Mouse (Mus musculus) liver, embryonic 12.5 days (tissue): ENCODE measurements around the gene Carns1. TPM values are rescaled to one million over a fixed set of nuclear protein-coding genes. Genes with fewer than 3 reads are reported as not detected.
A peak's percentile ranks its signal among the peaks of the same experiment; 100 is the strongest.

Experiments
- ATAC-seq: fragments of 200-750 bp; cut with Nextera tagmentation; 2 replicates; pipeline ENCODE4 v1.8.0; 2017; ENCODE audit warnings: moderate number of reproducible peaks, mild to moderate bottlenecking, moderate library complexity
- H3K27ac ChIP-seq: fragments of 300-500 bp; sonication (generic); 2 replicates; pipeline ENCODE4 v1.5.1; 2016; ENCODE audit warnings: mild to moderate bottlenecking
- H3K27me3 ChIP-seq: fragments of 300-500 bp; sonication (generic); replicated peaks from 2 replicates; pipeline ENCODE4 v1.6.1; 2016; ENCODE audit warnings: mild to moderate bottlenecking, moderate library complexity
- H3K36me3 ChIP-seq: fragments of 300-500 bp; sonication (generic); 2 replicates; pipeline ENCODE4 v1.6.1; 2016; ENCODE audit warnings: mild to moderate bottlenecking, moderate library complexity
- H3K4me1 ChIP-seq: fragments of 300-500 bp; sonication (generic); 2 replicates; pipeline ENCODE4 v1.6.1; 2016
- H3K4me2 ChIP-seq: fragments of 300-500 bp; sonication (generic); 2 replicates; pipeline ENCODE4 v1.6.1; 2016; ENCODE audit warnings: mild to moderate bottlenecking, moderate library complexity
- H3K4me3 ChIP-seq: fragments of 300-500 bp; sonication (generic); 2 replicates; pipeline ENCODE4 v1.5.1; 2016; ENCODE audit warnings: mild to moderate bottlenecking, moderate library complexity
- H3K9ac ChIP-seq: fragments of 300-500 bp; sonication (generic); 2 replicates; pipeline ENCODE4 v1.6.1; 2016; ENCODE audit warnings: mild to moderate bottlenecking, moderate library complexity
- H3K9me3 ChIP-seq: fragments of 300-500 bp; sonication (generic); replicated peaks from 2 replicates; pipeline ENCODE4 v1.6.1; 2016; ENCODE audit warnings: mild to moderate bottlenecking, moderate library complexity
- WGBS: fragments of 180-500 bp; shearing (Covaris S2); methylation state at CpG from one replicate; pipeline ENCODE4 v1.1.7; 2016; ENCODE audit not compliant: insufficient replicate concordance; 5-methylcytosine and 5-hydroxymethylcytosine counted together
- polyA plus RNA-seq: library from polyadenylated mRNA; unstranded; fragments of >200 nt; fragmentation: Nextera tagmentation; extraction: Ambion mirVana; gene quantifications from 2 replicates; pipeline ENCODE4 v1.2.1, GENCODE M21; 2016

The Carns1 gene
- polyA plus RNA-seq: 0.93 and 1.3 TPM in 2 replicates

DNA sequence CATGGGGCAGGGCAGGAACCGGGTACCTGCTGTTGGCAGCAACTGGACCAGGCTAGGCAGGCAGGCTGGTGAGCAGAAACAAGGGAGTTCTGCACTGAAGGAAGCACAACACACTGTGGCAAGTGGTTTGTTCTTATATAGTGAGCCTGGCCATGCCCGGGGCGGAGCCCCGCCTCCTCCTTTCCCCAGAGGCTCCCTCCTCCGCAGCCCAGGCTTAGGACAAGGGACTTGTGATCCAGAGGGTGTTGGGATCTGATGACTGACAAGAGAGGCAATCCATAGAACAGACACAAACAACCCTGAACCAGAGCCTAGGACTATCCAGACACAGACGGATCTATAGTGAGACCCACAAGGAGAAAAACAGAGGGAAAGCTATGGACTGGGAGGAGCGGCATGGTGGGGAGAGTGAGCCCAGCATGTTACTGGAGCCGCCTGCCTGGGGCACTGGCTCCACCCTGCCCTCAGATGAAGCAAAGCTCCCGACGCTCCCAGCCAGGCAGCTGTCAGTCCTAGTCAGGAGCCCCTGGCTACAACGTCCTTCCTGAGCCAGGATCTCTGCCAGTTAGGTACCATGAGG is at the start of gene Carns1:
Carns1 (minus strand) TSS at position 112 of the 580 bp plus-strand sequence.
- Histone ChIP-seq H3K36me3 (no peaks in the 10 kb centered on the region), H3K27me3 (peaks cover 19% of the 10 kb centered on the region), H3K4me1 (peaks cover 28% of the 10 kb centered on the region), H3K4me3 (no peak within 1 kb of the TSS), H3K4me2 (peak within 1 kb of the TSS; percentile 31), H3K27ac (no peak within 1 kb of the TSS), H3K9ac (no peak within 1 kb of the TSS), H3K9me3 (no peaks in the 10 kb centered on the region)
- WGBS: 20% methylated on average over 11 of the region's 11 CpGs
- ATAC-seq: 0 out of 2 replicates have a peak, but pooled peaks have one; percentile 11

DNA sequence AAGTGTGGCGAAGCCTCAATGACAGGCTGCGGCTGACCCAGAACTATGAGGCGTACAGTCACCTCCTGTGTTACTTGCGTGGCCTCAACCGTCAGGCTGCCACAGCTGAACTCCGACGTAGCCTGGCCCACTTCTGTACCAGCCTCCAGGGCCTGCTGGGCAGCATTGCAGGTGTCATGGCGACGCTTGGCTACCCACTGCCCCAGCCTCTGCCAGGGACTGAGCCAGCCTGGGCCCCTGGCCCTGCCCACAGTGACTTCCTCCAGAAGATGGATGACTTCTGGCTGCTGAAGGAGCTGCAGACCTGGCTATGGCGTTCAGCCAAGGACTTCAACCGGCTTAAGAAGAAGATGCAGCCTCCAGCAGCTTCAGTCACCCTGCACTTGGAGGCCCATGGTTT is 46.9 kb upstream of the Carns1 start:
- Histone ChIP-seq H3K4me1 (peaks cover 50% of the 10 kb centered on the region), H3K36me3 (no peaks in the 10 kb centered on the region), H3K4me2 (no peak overlapping the region), H3K9me3 (no peaks in the 10 kb centered on the region), H3K27ac (no peak overlapping the region), H3K4me3 (no peak overlapping the region), H3K27me3 (peaks cover 86% of the 10 kb centered on the region), H3K9ac (no peak overlapping the region)
- 57% methylated on average over 11 of the region's 11 CpGs for whole genome bisulfite sequencing
- no peak for ATAC-seq

DNA sequence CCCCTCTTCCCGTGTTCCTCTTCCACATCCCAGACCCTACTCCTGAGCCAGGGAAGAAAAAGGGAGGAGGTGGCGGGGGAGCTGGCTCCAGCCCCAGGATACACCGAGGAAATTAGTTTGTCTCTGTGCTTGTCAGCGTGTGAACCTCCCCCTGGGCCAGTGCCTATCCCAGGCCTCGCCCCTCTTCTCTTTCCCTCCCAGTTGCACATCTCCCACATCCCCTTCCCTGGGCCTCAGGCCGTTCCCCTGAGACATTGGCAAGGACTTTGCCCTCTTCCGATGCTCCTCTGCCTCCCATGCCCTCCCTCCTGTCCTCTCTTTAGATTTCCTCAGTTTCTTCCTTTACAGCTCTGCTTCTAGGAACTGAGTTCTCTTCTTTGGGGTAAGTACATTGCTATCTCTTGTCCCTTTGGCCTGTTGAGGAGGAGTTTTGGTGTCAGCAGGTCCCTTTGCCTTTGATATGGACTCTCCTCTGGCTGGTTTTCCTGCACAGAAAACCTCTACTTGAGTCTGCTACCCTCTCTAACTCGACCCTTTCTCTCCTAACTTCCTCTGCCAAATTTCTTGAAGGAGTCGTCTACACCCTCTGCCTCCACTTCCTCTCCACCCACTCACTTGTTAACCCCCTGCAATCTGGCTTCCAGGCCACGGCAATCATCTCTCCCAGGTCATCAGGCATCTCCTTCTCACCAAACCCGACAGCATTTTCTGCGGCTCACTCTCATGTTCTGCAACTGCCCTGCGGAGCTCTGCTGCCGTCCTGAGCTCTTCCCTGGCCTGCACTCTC is 45.9 kb upstream of the Carns1 start:
- H3K9ac ChIP-seq: 0 out of 2 replicates have a peak overlapping the region, but pooled peaks have one; percentile 18
- 0 out of 2 replicates have a peak overlapping the region, but pooled peaks have one; percentile 18 for H3K27ac ChIP-seq
- ATAC-seq: no peak
- H3K9me3 ChIP-seq: no peaks in the 10 kb centered on the region
- 31% methylated on average over 14 of the region's 14 CpGs for WGBS
- peaks cover 60% of the 10 kb centered on the region for H3K4me1 ChIP-seq
- H3K27me3 ChIP-seq: peaks cover 86% of the 10 kb centered on the region
- 0 out of 2 replicates have a peak overlapping the region, but pooled peaks have one; percentile 5 for H3K4me2 ChIP-seq
- H3K4me3 ChIP-seq: no peak overlapping the region
- no peaks in the 10 kb centered on the region for H3K36me3 ChIP-seq

DNA sequence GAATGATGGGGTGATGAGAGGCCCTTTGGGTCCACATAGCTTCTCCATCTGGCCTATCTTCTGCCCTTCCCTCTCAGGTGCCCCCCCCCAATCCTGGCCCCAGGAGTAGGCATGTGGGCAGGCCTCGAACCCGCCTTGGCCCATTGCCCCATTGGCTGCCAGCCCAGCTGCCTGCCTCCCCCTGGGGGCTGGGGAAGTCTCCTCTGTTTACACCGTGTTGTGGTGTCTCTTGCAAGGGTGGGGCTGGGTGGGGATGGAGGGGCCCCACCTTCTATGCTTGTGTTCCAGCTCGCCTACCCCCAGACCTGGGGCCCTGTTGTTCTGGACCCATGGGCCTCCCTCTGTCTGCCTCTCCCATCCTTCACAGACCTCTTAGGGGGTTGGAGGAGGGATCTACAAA is 45.1 kb upstream of the Carns1 start:
- H3K4me1 ChIP-seq: peaks cover 63% of the 10 kb centered on the region

DNA sequence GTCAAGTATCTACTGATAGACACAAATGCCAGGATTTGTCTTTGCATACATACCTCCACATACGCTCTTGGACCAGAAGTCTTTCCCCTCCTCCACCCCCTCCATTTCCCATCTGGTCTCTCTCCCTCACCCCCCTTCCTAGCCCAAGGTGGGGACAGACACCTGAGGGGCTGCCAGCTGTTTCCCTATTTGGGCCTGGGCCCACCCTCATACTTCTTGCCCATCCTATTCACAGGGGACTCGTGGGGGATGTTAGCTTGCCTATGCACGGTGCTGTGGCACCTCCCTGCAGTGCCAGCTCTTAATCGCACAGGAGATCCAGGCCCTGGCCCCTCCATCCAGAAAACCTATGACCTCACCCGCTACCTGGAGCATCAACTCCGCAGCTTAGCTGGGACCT is 44.7 kb upstream of the Carns1 start:
- Histone ChIP-seq H3K27ac (no peak overlapping the region), H3K4me1 (peaks cover 67% of the 10 kb centered on the region), H3K36me3 (no peaks in the 10 kb centered on the region), H3K9ac (no peak overlapping the region), H3K9me3 (no peaks in the 10 kb centered on the region), H3K4me2 (no peak overlapping the region), H3K4me3 (no peak overlapping the region), H3K27me3 (peaks cover 90% of the 10 kb centered on the region)
- 78% methylated on average over 6 of the region's 6 CpGs for WGBS
- no peak for ATAC-seq

More for the DNA sequence above, 45.1 kb upstream of the Carns1 start:
- peak overlapping the region; percentile 5; the same call in 1 of the 2 replicates for H3K4me2 ChIP-seq
- WGBS: 40% methylated on average over 4 of the region's 4 CpGs
- no peaks in the 10 kb centered on the region for H3K36me3 ChIP-seq
- no peak overlapping the region for H3K27ac ChIP-seq
- H3K27me3 ChIP-seq: peaks cover 88% of the 10 kb centered on the region
- peak; percentile 49; the same call in 1 of the 2 replicates for ATAC-seq
- no peak overlapping the region for H3K4me3 ChIP-seq
- peak overlapping the region; percentile 18; the same call in 1 of the 2 replicates for H3K9ac ChIP-seq
- H3K9me3 ChIP-seq: no peaks in the 10 kb centered on the region

DNA sequence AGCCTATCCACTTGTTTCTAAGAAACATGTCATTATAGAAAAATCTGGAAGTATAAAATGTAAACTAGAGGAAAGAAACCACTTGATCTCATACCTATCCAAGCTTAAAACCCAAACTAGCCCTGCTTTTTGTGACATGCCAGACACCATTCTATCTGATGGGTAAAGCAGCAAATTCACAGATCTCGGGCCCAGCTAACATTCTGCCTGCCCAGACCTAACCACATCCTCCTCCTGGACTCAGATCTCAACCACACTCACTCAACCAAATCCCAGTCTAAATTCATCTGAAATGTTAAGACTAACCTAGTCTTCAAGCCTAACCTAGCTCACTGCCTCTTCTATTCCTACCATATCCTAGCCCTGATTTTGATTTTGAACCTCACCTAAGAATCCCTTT is 43.5 kb upstream of the Carns1 start:
- H3K27ac ChIP-seq: no peak overlapping the region
- 12% methylated on average over 1 of the region's 1 CpGs for WGBS
- no peak overlapping the region for H3K9ac ChIP-seq
- no peak for ATAC-seq
- no peaks in the 10 kb centered on the region for H3K9me3 ChIP-seq
- H3K4me2 ChIP-seq: no peak overlapping the region
- no peak overlapping the region for H3K4me3 ChIP-seq
- H3K36me3 ChIP-seq: no peaks in the 10 kb centered on the region
- H3K27me3 ChIP-seq: peaks cover 97% of the 10 kb centered on the region
- peaks cover 79% of the 10 kb centered on the region for H3K4me1 ChIP-seq

DNA sequence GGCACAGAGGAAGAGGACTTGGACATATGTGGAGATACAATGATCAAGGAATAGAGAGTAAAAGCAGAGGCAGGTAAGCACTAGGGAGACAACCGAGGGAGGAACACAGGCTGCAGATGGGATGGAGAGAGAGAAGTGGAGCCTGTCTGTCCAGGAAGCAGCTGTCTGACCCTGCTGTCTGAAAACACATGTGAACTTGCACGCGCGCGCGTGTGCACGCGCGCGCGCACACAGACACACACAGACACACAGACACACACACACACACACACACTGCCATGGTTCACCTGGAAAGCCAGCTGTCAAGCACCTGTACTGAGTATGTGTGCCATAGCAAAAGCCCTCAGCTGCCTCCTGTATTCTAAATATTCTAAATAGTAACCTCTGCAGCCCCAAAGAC is 43.0 kb upstream of the Carns1 start:
- peaks cover 97% of the 10 kb centered on the region for H3K27me3 ChIP-seq

DNA sequence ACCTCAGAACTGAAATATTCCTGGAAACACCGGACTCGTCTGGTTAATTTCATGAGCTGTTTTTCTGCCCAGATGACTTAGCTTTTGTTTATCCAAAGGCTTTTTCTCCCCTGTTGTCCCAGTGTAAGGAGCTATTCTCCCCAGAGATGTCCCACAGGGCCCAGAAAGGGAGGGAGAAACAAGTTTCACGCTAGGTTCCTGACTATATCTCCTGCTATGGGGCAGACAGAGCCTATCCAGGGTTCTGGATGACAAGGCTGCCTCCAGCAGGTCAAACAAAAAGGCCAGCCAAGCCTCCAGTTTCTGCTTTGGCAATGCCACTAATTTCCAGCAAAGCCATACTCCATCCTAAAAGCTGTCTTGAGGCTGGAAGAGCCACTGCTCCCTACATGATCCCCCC is 42.6 kb upstream of the Carns1 start:
- no peak overlapping the region for H3K27ac ChIP-seq
- ATAC-seq: no peak
- H3K9me3 ChIP-seq: no peaks in the 10 kb centered on the region
- WGBS: 54% methylated on average over 3 of the region's 3 CpGs
- H3K27me3 ChIP-seq: peaks cover 98% of the 10 kb centered on the region
- H3K4me2 ChIP-seq: no peak overlapping the region
- no peak overlapping the region for H3K9ac ChIP-seq
- H3K36me3 ChIP-seq: no peaks in the 10 kb centered on the region
- H3K4me1 ChIP-seq: peaks cover 78% of the 10 kb centered on the region
- no peak overlapping the region for H3K4me3 ChIP-seq

More for the DNA sequence above, 43.0 kb upstream of the Carns1 start:
- peaks cover 79% of the 10 kb centered on the region for H3K4me1 ChIP-seq
- no peaks in the 10 kb centered on the region for H3K9me3 ChIP-seq
- no peak for ATAC-seq
- H3K27ac ChIP-seq: no peak overlapping the region
- H3K9ac ChIP-seq: no peak overlapping the region
- H3K4me3 ChIP-seq: no peak overlapping the region
- no peak overlapping the region for H3K4me2 ChIP-seq
- WGBS: 81% methylated on average over 11 of the region's 11 CpGs
- H3K36me3 ChIP-seq: no peaks in the 10 kb centered on the region

DNA sequence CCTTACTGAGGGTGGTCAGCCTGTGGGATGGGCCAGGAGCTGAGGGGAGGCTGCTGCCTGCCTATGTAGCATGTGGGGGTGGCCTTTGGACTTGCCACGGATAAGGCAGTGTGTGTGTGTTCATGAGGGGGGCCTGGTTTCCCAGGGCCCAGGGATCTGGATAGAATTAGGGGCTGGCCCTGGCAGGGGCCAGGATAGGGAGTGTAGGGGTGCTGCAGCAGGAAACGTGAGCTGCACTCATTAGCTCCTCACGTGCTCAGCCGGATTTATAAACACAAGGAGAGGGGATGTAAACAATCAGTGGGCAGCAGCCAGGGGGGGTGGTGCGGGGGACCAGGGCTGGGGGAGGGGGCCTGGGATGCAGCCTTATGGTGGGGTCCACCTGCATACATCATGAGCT is 41.9 kb upstream of the Carns1 start:
- Histone ChIP-seq H3K9me3 (no peaks in the 10 kb centered on the region), H3K9ac (no peak overlapping the region), H3K27me3 (peaks cover 98% of the 10 kb centered on the region), H3K4me1 (peaks cover 74% of the 10 kb centered on the region), H3K27ac (no peak overlapping the region), H3K4me3 (no peak overlapping the region), H3K36me3 (no peaks in the 10 kb centered on the region), H3K4me2 (no peak overlapping the region)
- 0 out of 2 replicates have a peak, but pooled peaks have one; percentile 9 for ATAC-seq
- WGBS: 38% methylated on average over 5 of the region's 5 CpGs

DNA sequence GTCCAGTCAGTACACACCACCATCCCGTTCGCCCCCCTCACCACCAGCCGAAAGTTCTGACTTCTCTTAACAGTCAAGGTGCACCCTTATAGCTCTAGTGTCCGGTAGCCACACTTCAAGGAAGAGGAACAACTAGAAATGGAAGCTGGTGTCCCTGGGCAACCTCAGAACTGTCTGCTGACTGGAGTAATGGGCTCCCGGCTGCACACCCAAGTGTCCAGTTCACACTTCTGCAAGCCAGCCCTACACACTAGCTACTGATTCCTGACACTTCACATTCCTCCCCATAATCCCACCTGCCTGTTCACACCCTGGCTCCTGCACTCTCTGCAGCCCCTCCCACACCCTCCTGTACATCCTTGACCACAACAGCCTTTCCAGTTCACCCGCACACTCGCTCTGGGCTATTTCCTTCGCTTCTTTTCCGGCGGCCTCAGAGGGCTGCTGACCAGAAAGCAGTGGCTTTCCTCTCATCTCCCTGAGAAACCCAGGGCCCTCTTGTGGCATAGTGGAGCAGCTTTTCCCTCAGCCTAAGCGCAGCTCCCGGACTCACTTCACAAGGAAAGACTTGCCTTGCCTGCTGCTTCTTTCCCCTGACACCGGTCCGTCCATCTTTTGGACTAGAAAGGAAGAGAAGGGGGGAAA is 40.9 kb upstream of the Carns1 start:
- WGBS: 9% methylated on average over 14 of the region's 14 CpGs
- H3K27ac ChIP-seq: no peak overlapping the region
- H3K4me2 ChIP-seq: no peak overlapping the region; the same call in 1 of the 2 replicates

DNA sequence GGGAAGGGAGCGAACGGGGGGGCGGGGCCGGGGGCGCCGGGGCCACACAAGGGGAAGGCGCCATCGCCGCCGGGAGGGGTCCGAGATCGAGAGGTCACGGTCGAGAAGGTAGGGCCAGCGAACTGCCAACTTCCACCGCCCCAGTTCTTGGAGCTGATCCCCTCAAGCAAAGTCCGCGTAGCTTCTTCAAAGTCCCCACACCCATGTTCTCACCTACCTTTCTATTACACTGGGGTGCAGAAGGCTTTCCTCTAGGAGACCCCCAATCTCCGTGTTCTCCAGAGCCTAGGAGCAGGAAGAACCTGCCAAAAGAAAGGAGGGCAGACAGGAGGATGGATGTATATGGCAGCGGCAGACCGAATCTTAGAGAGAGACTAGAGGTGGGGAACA is 40.2 kb upstream of the Carns1 start:
- peaks cover 98% of the 10 kb centered on the region for H3K27me3 ChIP-seq
- 3% methylated on average over 14 of the region's 21 CpGs for WGBS
- H3K9ac ChIP-seq: peak overlapping the region; percentile 67; the same call in 1 of the 2 replicates
- H3K4me3 ChIP-seq: peak overlapping the region; percentile 57
- peak overlapping the region; percentile 77 for H3K4me2 ChIP-seq
- no peaks in the 10 kb centered on the region for H3K9me3 ChIP-seq
- no peak for ATAC-seq
- peak overlapping the region; percentile 57; the same call in 1 of the 2 replicates for H3K27ac ChIP-seq
- no peaks in the 10 kb centered on the region for H3K36me3 ChIP-seq
- peaks cover 57% of the 10 kb centered on the region for H3K4me1 ChIP-seq

More for the DNA sequence above, 40.9 kb upstream of the Carns1 start:
- Histone ChIP-seq H3K27me3 (peaks cover 98% of the 10 kb centered on the region), H3K4me3 (no peak overlapping the region), H3K4me1 (peaks cover 64% of the 10 kb centered on the region), H3K36me3 (no peaks in the 10 kb centered on the region), H3K9me3 (no peaks in the 10 kb centered on the region), H3K9ac (no peak overlapping the region)
- ATAC-seq: no peak
